Mouse (Mus musculus): ENCODE data around the gene Phlpp1.

Phlpp1 gene

GRCm38 (mm10) chr1:106359474-106359873 lies 187.9 kb downstream of the Phlpp1 start:
- in situ Hi-C loops (cut with MboI; ENCODE audit: unreplicated experiment in 2 of 2): no loop called here

DNA sequence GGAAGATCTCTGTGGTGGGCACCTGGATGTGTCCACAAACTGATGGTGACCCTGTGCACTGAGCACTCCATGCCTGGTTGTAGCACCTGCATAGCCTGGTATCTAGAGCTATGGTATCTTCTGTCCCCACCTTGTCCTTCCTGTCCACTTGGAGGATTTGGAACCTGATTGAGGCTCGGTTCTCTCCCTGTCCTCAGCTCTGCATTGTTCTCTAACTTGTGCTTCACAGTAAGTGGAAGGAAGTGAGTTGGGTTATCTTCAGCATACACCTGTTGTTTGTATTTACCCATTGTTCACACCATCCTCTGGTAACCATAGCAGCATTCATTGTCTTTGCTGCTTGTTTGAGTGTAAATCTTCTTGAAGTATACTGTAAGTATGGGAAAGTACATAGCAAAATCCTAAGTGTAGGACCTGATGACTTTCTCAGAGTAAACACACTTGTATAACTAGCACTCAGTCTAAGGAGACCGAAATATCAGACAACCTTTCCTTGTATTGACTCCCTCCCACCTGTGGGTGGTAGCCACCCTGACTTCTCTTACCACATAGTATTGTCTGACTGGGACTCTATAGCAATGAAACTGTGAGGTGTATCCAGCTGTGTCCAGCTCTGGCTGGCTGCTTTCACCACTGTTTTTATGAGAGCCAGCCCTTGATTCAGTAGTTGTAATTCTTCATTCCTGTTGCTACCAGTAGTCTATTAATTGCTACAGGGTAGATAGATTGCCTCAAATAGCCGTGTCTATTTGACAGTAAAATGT lies 191.5 kb downstream of the Phlpp1 start:
- in situ Hi-C loops (cut with MboI; ENCODE audit: unreplicated experiment in 2 of 2): no loop called here

- in situ Hi-C loops (cut with MboI; ENCODE audit: unreplicated experiment in 2 of 2): no loop called here
Observed at GRCm38 (mm10) chr1:106369330-106369729, 197.8 kb downstream of the Phlpp1 start.

GRCm38 (mm10) chr1:106372446-106372845 lies 200.9 kb downstream of the Phlpp1 start:
- in situ Hi-C loops (cut with MboI; ENCODE audit: unreplicated experiment in 2 of 2): no loop called here

DNA sequence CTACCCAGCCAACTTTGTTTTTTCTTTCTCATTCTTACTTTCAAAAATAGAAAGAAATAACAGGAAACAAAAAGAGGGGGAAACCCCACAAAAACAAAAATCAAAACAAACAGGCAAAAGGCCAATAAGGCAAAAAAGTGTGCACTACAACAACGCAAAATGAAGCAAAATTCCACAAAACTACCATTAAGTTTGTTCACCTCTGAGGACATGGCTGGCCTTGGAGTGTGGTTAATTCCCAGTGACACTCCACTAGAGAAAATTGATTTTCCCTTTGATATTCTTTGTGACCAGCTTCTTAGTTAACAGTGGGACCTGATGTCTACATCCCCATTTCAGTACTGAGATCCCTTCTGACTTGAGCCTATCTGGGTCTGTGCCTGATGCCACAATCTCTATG lies 202.1 kb downstream of the Phlpp1 start:
- in situ Hi-C loops (cut with MboI; ENCODE audit: unreplicated experiment in 2 of 2): no loop called here

GRCm38 (mm10) chr1:106374274-106374673 lies 202.7 kb downstream of the Phlpp1 start:
- in situ Hi-C loops (cut with MboI; ENCODE audit: unreplicated experiment in 2 of 2): no loop called here

- in situ Hi-C loops (cut with MboI; ENCODE audit: unreplicated experiment in 2 of 2): loop anchor here in 1 of 2 experiments (25.0 kb wide), 1 partner anchor 713 kb away; the partner anchor contains the start of genes Pign and Relch
Observed at GRCm38 (mm10) chr1:106374971-106375370, 203.4 kb downstream of the Phlpp1 start.

DNA sequence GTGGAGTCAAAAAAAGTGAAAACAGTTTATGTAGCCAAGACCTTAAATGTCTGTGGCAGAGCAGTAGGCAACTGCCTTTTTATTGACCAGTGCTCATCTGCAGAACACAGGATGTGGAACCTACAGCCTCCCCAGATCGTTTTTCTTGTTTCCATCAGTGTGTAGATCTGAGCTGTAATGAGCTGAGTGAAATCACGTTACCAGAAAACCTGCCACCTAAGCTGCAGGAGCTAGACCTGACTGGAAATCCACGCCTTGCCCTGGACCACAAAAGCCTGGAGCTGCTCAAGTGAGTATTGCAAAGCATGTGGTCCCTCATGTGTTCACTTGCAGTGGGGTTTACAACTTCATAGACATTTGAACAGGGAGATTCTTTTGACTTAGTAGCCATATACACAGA lies 204.5 kb downstream of the Phlpp1 start:
- in situ Hi-C loops (cut with MboI; ENCODE audit: unreplicated experiment in 2 of 2): loop anchor here in 1 of 2 experiments (25.0 kb wide), 1 partner anchor 714 kb away; the partner anchor contains the start of genes Pign and Relch

DNA sequence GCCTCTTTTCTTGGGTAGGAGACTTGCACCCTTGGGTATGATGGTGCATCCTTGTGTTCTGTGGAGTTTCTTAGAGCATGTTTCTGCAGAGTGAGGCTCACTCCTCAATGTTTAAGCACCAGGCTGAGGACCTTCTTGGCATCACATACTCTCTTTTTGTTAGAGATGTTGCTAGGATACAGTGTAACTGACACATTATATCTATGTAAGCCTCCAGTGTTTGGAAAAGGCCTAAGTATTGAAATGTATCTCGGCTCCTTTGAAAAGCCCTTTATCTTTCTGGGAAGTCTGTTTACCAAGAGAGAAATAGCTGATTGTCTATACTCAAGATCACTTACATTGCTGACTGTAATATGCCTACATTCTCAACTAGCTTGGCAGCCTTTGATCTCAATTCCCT lies 208.9 kb downstream of the Phlpp1 start:
- in situ Hi-C loops (cut with MboI; ENCODE audit: unreplicated experiment in 2 of 2): loop anchor here (5.0 to 25.0 kb wide), 2 partner anchors 223 to 718 kb away; partner anchors contain the start of genes Pign (in 1 of the 2) and Relch (in 1 of the 2)

DNA sequence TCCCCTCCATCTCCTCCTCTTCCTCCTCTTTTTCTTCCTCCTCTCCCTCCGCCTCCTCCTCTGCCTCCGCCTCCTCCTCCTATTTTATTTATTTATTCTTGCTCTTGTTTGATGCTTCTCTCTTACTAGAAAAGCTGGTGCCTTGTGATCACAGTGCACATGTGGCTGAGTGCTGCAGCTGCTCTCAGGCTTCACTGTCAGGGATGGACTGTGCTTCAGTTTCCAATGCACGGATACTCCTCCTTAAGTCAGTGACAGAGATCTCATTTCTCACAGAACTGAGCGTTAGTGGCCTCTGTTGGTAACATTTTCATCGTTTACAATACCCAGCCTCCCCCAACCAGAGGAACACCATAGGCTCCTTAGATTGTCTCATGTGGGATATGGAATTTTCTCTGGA lies 215.0 kb downstream of the Phlpp1 start:
- in situ Hi-C loops (cut with MboI; ENCODE audit: unreplicated experiment in 2 of 2): loop anchor here in 1 of 2 experiments (25.0 kb wide), 1 partner anchor 724 kb away; the partner anchor contains the start of genes Pign and Relch

GRCm38 (mm10) chr1:106387264-106387663 lies 215.7 kb downstream of the Phlpp1 start:
- in situ Hi-C loops (cut with MboI; ENCODE audit: unreplicated experiment in 2 of 2): loop anchor here in 1 of 2 experiments (25.0 kb wide), 1 partner anchor 725 kb away; the partner anchor contains the start of genes Pign and Relch

- in situ Hi-C loops (cut with MboI; ENCODE audit: unreplicated experiment in 2 of 2): loop anchor here (5.0 to 25.0 kb wide), 7 partner anchors 237 to 1405 kb away; partner anchors contain the start of genes Pign (in 2 of the 2) and Relch (in 2 of the 2)
Observed at GRCm38 (mm10) chr1:106389673-106390072, 218.1 kb downstream of the Phlpp1 start.

- in situ Hi-C loops (cut with MboI; ENCODE audit: unreplicated experiment in 2 of 2): loop anchor here (5.0 to 25.0 kb wide), 7 partner anchors 241 to 1408 kb away; partner anchors contain the start of genes Pign (in 2 of the 2) and Relch (in 2 of the 2)
Observed at GRCm38 (mm10) chr1:106393072-106393471, 221.5 kb downstream of the Phlpp1 start.

DNA sequence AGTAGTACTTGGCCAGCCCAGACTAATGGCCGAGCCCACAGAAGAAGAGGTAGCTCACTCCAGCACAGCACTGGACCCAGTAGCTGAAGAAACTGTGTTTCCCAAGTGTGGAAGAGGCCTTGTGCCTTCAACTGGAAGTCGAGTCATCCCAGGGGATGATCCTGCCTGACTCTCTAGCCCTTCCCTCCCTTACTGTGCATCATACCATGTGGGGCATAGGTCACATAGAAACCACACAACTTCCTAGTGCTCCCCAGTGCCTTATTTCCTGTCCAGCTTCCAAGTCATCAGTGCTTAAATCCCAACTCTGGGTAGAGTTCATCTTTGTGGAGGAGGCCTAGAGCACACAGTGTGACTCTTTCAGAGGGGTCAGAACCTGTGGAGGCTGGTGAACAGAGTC lies 223.1 kb downstream of the Phlpp1 start:
- in situ Hi-C loops (cut with MboI; ENCODE audit: unreplicated experiment in 2 of 2): loop anchor here (5.0 to 25.0 kb wide), 7 partner anchors 242 to 1410 kb away; partner anchors contain the start of genes Pign (in 2 of the 2) and Relch (in 2 of the 2)

DNA sequence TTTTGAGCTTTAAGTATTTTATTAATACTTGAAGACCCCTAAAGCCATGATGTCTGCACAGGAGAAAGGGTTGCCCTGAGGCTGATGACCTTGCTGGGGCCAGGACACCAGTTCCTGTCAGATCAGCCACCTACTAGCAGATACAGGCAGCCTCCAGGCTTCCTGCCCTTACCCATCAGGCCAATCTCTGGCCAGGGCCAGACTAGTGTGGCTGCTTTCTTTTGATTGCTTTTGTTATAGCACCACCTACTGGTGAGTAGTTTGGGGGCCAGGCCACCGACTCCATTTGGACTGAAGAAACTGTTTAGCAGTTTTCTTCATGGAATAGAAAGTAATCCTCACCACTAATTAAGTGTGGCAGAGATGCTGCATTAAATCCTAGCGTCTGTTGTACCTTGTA lies 223.9 kb downstream of the Phlpp1 start:
- in situ Hi-C loops (cut with MboI; ENCODE audit: unreplicated experiment in 2 of 2): loop anchor here (5.0 to 25.0 kb wide), 5 partner anchors 323 to 1411 kb away; partner anchors contain the start of genes Pign (in 2 of the 2) and Relch (in 2 of the 2)

- in situ Hi-C loops (cut with MboI; ENCODE audit: unreplicated experiment in 2 of 2): no loop called here
Observed at GRCm38 (mm10) chr1:106400900-106401634, 229.5 kb downstream of the Phlpp1 start.

GRCm38 (mm10) chr1:106403011-106403501 lies 231.5 kb downstream of the Phlpp1 start:
- in situ Hi-C loops (cut with MboI; ENCODE audit: unreplicated experiment in 2 of 2): no loop called here

GRCm38 (mm10) chr1:106406852-106407251 lies 235.3 kb downstream of the Phlpp1 start:
- in situ Hi-C loops (cut with MboI; ENCODE audit: unreplicated experiment in 2 of 2): no loop called here

DNA sequence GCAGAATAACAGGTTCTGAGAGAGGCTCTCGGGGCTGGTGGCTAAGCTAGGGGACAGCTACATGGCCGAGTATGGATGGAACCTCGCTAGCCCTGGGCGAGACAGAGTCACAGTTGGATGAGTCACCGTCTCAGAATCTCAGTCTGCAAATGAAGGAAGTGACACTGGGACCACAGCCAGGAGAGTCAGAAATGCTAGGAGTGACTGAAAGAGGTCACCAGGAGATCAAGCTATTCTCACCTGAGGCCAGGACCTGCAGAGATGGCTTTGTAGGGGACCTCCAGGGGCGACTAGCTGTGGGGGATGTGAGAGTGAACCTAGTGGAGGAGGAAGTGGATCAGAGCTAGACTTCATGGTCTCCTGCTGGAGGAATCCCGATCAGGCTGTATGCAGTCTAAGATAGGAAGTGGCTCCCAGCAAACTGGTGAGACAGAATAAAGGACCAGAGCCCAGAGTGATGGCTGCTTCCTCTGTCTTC lies 236.4 kb downstream of the Phlpp1 start:
- in situ Hi-C loops (cut with MboI; ENCODE audit: unreplicated experiment in 2 of 2): no loop called here

- in situ Hi-C loops (cut with MboI; ENCODE audit: unreplicated experiment in 2 of 2): no loop called here
Observed at GRCm38 (mm10) chr1:106410858-106411257, 239.3 kb downstream of the Phlpp1 start.
